In genomic region chr2:157071556-157071955, GRCm38 (mm10) we compare ENCODE assay signal across 8 mouse cellular contexts. TPM values are rescaled to one million over a fixed set of nuclear protein-coding genes. Genes with fewer than 3 reads are reported as not detected.
DNase-seq lines count a peak whose midpoint lies in the region; ATAC-seq and TF ChIP-seq lines count a peak whose summit lies in the region.

No protein-coding gene starts in this region.

- peaks cover 81% of the 10 kb centered on the region for H3K36me3 ChIP-seq in midbrain, embryonic 10.5 days
- H3K36me3 ChIP-seq in midbrain, embryonic 11.5 days (ENCODE audit: control insufficient read depth, insufficient read depth, low read length) = peaks cover 2% of the 10 kb centered on the region; the same call in 1 of the 2 replicates
- 0 out of 2 replicates have a peak, but pooled peaks cover 4% of the 10 kb centered on the region for H3K36me3 ChIP-seq in hindbrain, embryonic 15.5 days
- H3K36me3 ChIP-seq in liver, embryonic 14.5 days (replicated peaks; ENCODE audit: control insufficient read depth, insufficient read depth, low read depth) = no peaks in the 10 kb centered on the region
- peaks cover 13% of the 10 kb centered on the region; the same call in 1 of the 2 replicates for H3K36me3 ChIP-seq in neural tube, embryonic 13.5 days

- H3K4me1 ChIP-seq in midbrain, embryonic 10.5 days = peaks cover 100% of the 10 kb centered on the region
- H3K4me1 ChIP-seq in midbrain, embryonic 11.5 days (ENCODE audit: control insufficient read depth, insufficient read depth, low read length) = peaks cover 60% of the 10 kb centered on the region
- peaks cover 97% of the 10 kb centered on the region for H3K4me1 ChIP-seq in hindbrain, embryonic 15.5 days (replicated peaks)
- peaks cover 0 to 29% of the 10 kb centered on the region in 2 experiments; a peak in 2 of 4 replicates for H3K4me1 ChIP-seq in liver, embryonic 14.5 days (replicated peaks; ENCODE audit: control insufficient read depth in 2 of 2, insufficient read depth in 2 of 2, low read length in 1 of 2)
- H3K4me1 ChIP-seq in neural tube, embryonic 13.5 days (replicated peaks) = peaks cover 99% of the 10 kb centered on the region

- TF ChIP-seq CTCF in liver, embryonic 14.5 days (IDR thresholded peaks at IDR 0.05; ENCODE audit: low read depth) = no peak

- no peaks in the 10 kb centered on the region for H3K27me3 ChIP-seq in midbrain, embryonic 10.5 days (ENCODE audit: low read depth, poor library complexity, severe bottlenecking)
- H3K27me3 ChIP-seq in midbrain, embryonic 11.5 days (ENCODE audit: control insufficient read depth, insufficient read depth, low read length) = no peaks in the 10 kb centered on the region
- no peaks in the 10 kb centered on the region for H3K27me3 ChIP-seq in hindbrain, embryonic 15.5 days
- no peaks in the 10 kb centered on the region for H3K27me3 ChIP-seq in liver, embryonic 14.5 days (ENCODE audit: control insufficient read depth, insufficient read depth, low read length)
- H3K27me3 ChIP-seq in neural tube, embryonic 13.5 days = no peaks in the 10 kb centered on the region

- no peak overlapping the region for H3K9ac ChIP-seq in midbrain, embryonic 11.5 days (ENCODE audit: low read length)
- H3K9ac ChIP-seq in hindbrain, embryonic 15.5 days = no peak overlapping the region
- no peak overlapping the region for H3K9ac ChIP-seq in liver, embryonic 14.5 days (replicated peaks)
- H3K9ac ChIP-seq in neural tube, embryonic 13.5 days = peak overlapping the region; percentile 35; the same call in 1 of the 2 replicates

- no peak for DNase-seq in midbrain, embryonic 10.5 days (ENCODE audit: low spot score)
- no peak for DNase-seq in midbrain, embryonic 11.5 days (ENCODE audit: low spot score, missing footprints)
- peak; percentile 87 for DNase-seq in adrenal gland, adult 8-10 months
- DNase-seq in gastrocnemius, adult 8-10 months (ENCODE audit: low spot score in 2 of 2) = peak; percentile 64 to 73
- no peak for DNase-seq in liver, embryonic 14.5 days (ENCODE audit: low read depth in 3 of 3, low spot score in 3 of 3)

- no peaks in the 10 kb centered on the region for H3K9me3 ChIP-seq in midbrain, embryonic 10.5 days (replicated peaks)
- H3K9me3 ChIP-seq in midbrain, embryonic 11.5 days (ENCODE audit: control insufficient read depth, low read length) = no peaks in the 10 kb centered on the region
- H3K9me3 ChIP-seq in hindbrain, embryonic 15.5 days = no peaks in the 10 kb centered on the region
- no peaks in the 10 kb centered on the region for H3K9me3 ChIP-seq in liver, embryonic 14.5 days (ENCODE audit: control insufficient read depth, low read length)
- no peaks in the 10 kb centered on the region for H3K9me3 ChIP-seq in neural tube, embryonic 13.5 days

- WGBS in midbrain, embryonic 10.5 days = 84% methylated on average over 2 of the region's 2 CpGs
- 73% methylated on average over 2 of the region's 2 CpGs for WGBS in midbrain, embryonic 11.5 days
- WGBS in hindbrain, embryonic 15.5 days = 47% methylated on average over 2 of the region's 2 CpGs
- 2% methylated on average over 2 of the region's 2 CpGs for WGBS in liver, embryonic 14.5 days (ENCODE audit: insufficient replicate concordance)
- WGBS in neural tube, embryonic 13.5 days = 65% methylated on average over 2 of the region's 2 CpGs

- H3K27ac ChIP-seq in midbrain, embryonic 10.5 days (replicated peaks) = 0 out of 2 replicates have a peak overlapping the region, but pooled peaks have one; percentile 23
- no peak overlapping the region for H3K27ac ChIP-seq in midbrain, embryonic 11.5 days (ENCODE audit: low read depth, low read length)
- H3K27ac ChIP-seq in hindbrain, embryonic 15.5 days (replicated peaks) = peak overlapping the region; percentile 49; the same call in 1 of the 2 replicates
- H3K27ac ChIP-seq in liver, embryonic 14.5 days = no peak overlapping the region
- H3K27ac ChIP-seq in neural tube, embryonic 13.5 days (replicated peaks) = peak overlapping the region; percentile 83

- ATAC-seq in midbrain, embryonic 11.5 days (ENCODE audit: low FRiP score) = no peak
- peak; percentile 20; the same call in 1 of the 2 replicates for ATAC-seq in hindbrain, embryonic 15.5 days (ENCODE audit: low FRiP score, low read depth)
- ATAC-seq in liver, embryonic 14.5 days (ENCODE audit: insufficient read depth) = peak; percentile 45; the same call in 1 of the 2 replicates
- ATAC-seq in neural tube, embryonic 13.5 days (ENCODE audit: low read depth) = no peak
- ATAC-seq in erythroblast, adult 5-6 weeks (replicated peaks; ENCODE audit: low FRiP score, poor library complexity, severe bottlenecking) = no peak

- no peak overlapping the region for H3K4me3 ChIP-seq in midbrain, embryonic 10.5 days
- H3K4me3 ChIP-seq in midbrain, embryonic 11.5 days (ENCODE audit: low read depth, low read length) = no peak overlapping the region
- no peak overlapping the region for H3K4me3 ChIP-seq in hindbrain, embryonic 15.5 days
- H3K4me3 ChIP-seq in liver, embryonic 14.5 days (ENCODE audit: insufficient read depth in 1 of 2, low read depth in 2 of 2, low read length in 2 of 2) = no peak overlapping the region
- no peak overlapping the region for H3K4me3 ChIP-seq in neural tube, embryonic 13.5 days

- H3K4me2 ChIP-seq in midbrain, embryonic 11.5 days = no peak overlapping the region
- 0 out of 2 replicates have a peak overlapping the region, but pooled peaks have one; percentile 4 for H3K4me2 ChIP-seq in hindbrain, embryonic 15.5 days
- no peak overlapping the region for H3K4me2 ChIP-seq in liver, embryonic 14.5 days (ENCODE audit: low read depth)
- H3K4me2 ChIP-seq in neural tube, embryonic 13.5 days = no peak overlapping the region

- no peak for TF ChIP-seq EP300 in liver, embryonic 14.5 days (IDR thresholded peaks at IDR 0.05; ENCODE audit: low read depth)

RNA-seq across cellular contexts. Expression of gene Soga1, which starts 7.5 kb away (rescaled TPM):
- 3.6 and 3.7 TPM in 2 replicates for polyA plus RNA-seq in midbrain, embryonic 10.5 days (2016; fragmentation: Nextera tagmentation; extraction: Ambion mirVana)
- polyA plus RNA-seq in midbrain, embryonic 11.5 days (2014; fragmentation: Nextera tagmentation; extraction: Ambion mirVana) = 5.2 and 6.0 TPM in 2 replicates
- 10 to 100 TPM; 38.6 to 50.0 (median 46.5) TPM for total RNA-seq in adrenal gland, adult 8-10 months (2022)
- 1 to 10 TPM; 1.7 to 3.5 (median 2.3) TPM for total RNA-seq in gastrocnemius, adult 8-10 months (2022)
- polyA plus RNA-seq in hindbrain, embryonic 15.5 days (2015; fragmentation: Nextera tagmentation; extraction: Ambion mirVana) = 5.2 and 6.3 TPM in 2 replicates
- 1.8 and 2.0 TPM in 2 replicates for polyA plus RNA-seq in liver, embryonic 14.5 days (2012; rRNA removed)
- polyA plus RNA-seq in liver, embryonic 14.5 days (2014; fragmentation: Nextera tagmentation; extraction: Ambion mirVana) = 1.6 and 1.8 TPM in 2 replicates
- polyA plus RNA-seq in neural tube, embryonic 13.5 days (2015; fragmentation: Nextera tagmentation; extraction: Ambion mirVana) = 4.5 and 5.9 TPM in 2 replicates
- 0.21 and 1.3 TPM in 2 replicates for total RNA-seq in erythroblast, adult 5-6 weeks (2015; ENCODE audit: low replicate concordance)
- 0.56 and 1.1 TPM in 2 replicates for total RNA-seq in erythroblast, adult 5-6 weeks (2017; ENCODE audit: low replicate concordance)

RNA-seq across cellular contexts. Expression of gene Tldc2, which starts 15.3 kb away (rescaled TPM):
- not detected in 2 replicates for polyA plus RNA-seq in midbrain, embryonic 10.5 days (2016; fragmentation: Nextera tagmentation; extraction: Ambion mirVana)
- polyA plus RNA-seq in midbrain, embryonic 11.5 days (2014; fragmentation: Nextera tagmentation; extraction: Ambion mirVana) = not detected in 2 replicates
- total RNA-seq in adrenal gland, adult 8-10 months (2022) = not detected
- total RNA-seq in gastrocnemius, adult 8-10 months (2022) = not detected
- not detected in 2 replicates for polyA plus RNA-seq in hindbrain, embryonic 15.5 days (2015; fragmentation: Nextera tagmentation; extraction: Ambion mirVana)
- polyA plus RNA-seq in liver, embryonic 14.5 days (2012; rRNA removed) = not detected in 2 replicates
- 0.25 TPM in 1 of 2 replicates, not detected in the other for polyA plus RNA-seq in liver, embryonic 14.5 days (2014; fragmentation: Nextera tagmentation; extraction: Ambion mirVana)
- polyA plus RNA-seq in neural tube, embryonic 13.5 days (2015; fragmentation: Nextera tagmentation; extraction: Ambion mirVana) = not detected in 2 replicates
- total RNA-seq in erythroblast, adult 5-6 weeks (2015; ENCODE audit: low replicate concordance) = not detected in 2 replicates
- not detected in 2 replicates for total RNA-seq in erythroblast, adult 5-6 weeks (2017; ENCODE audit: low replicate concordance)

Comparison
In these comparisons a context has a peak if more than half of its experiments do, and no peak if none do; other contexts are left out.
1. H3K27ac ChIP-seq: peak in midbrain, embryonic 10.5 days (single experiment), hindbrain, embryonic 15.5 days (single experiment) and neural tube, embryonic 13.5 days (single experiment); none in midbrain, embryonic 11.5 days (single experiment) and liver, embryonic 14.5 days (single experiment).
2. DNase-seq: peak in adrenal gland, adult 8-10 months (single experiment) and gastrocnemius, adult 8-10 months (2 of 2); none in midbrain, embryonic 10.5 days (single experiment), midbrain, embryonic 11.5 days (single experiment) and liver, embryonic 14.5 days (0 of 3).
3. ATAC-seq: peak in hindbrain, embryonic 15.5 days (single experiment) and liver, embryonic 14.5 days (single experiment); none in midbrain, embryonic 11.5 days (single experiment), neural tube, embryonic 13.5 days (single experiment) and erythroblast, adult 5-6 weeks (single experiment).